Mouse (Mus musculus) liver, embryonic 15.5 days (tissue): ENCODE results near the gene Cactin. TPM values are rescaled to one million over a fixed set of nuclear protein-coding genes. Genes with fewer than 3 reads are reported as not detected.

Experiments
- ATAC-seq: fragments of 200-750 bp; cut with Nextera tagmentation; 2 replicates; pipeline ENCODE4 v1.8.0; 2017; ENCODE audit warnings: moderate number of reproducible peaks, mild to moderate bottlenecking, moderate library complexity; ENCODE audit not compliant: insufficient read depth
- H3K27ac ChIP-seq: fragments of 300-500 bp; sonication (generic); replicated peaks from 2 replicates; pipeline ENCODE4 v1.5.1; 2015; ENCODE audit warnings: mild to moderate bottlenecking, inconsistent platforms
- H3K27me3 ChIP-seq: fragments of 300-500 bp; sonication (generic); 2 replicates; pipeline ENCODE4 v1.6.1; 2015; ENCODE audit warnings: mild to moderate bottlenecking, inconsistent platforms
- H3K36me3 ChIP-seq: fragments of 300-500 bp; sonication (generic); replicated peaks from 2 replicates; pipeline ENCODE4 v1.6.1; 2015; ENCODE audit warnings: moderate library complexity, mild to moderate bottlenecking, inconsistent platforms
- H3K4me1 ChIP-seq: fragments of 300-500 bp; sonication (generic); replicated peaks from 2 replicates; pipeline ENCODE4 v1.6.1; 2015; ENCODE audit warnings: inconsistent platforms
- H3K4me2 ChIP-seq: fragments of 300-500 bp; sonication (generic); 2 replicates; pipeline ENCODE4 v1.6.1; 2015; ENCODE audit warnings: moderate library complexity, mild to moderate bottlenecking, inconsistent platforms
- H3K4me3 ChIP-seq: fragments of 300-500 bp; sonication (generic); replicated peaks from 2 replicates; pipeline ENCODE4 v1.5.1; 2015; ENCODE audit warnings: mild to moderate bottlenecking, inconsistent platforms
- H3K9ac ChIP-seq: fragments of 300-500 bp; sonication (generic); 2 replicates; pipeline ENCODE4 v1.6.1; 2015; ENCODE audit warnings: moderate library complexity, mild to moderate bottlenecking, inconsistent platforms
- H3K9me3 ChIP-seq: fragments of 300-500 bp; sonication (generic); replicated peaks from 2 replicates; pipeline ENCODE4 v1.6.1; 2016; ENCODE audit warnings: inconsistent platforms
- WGBS: fragments of 180-500 bp; shearing (Covaris S2); methylation state at CpG from one replicate; pipeline ENCODE4 v1.1.7; 2015; ENCODE audit warnings: mixed read lengths; ENCODE audit not compliant: insufficient replicate concordance; 5-methylcytosine and 5-hydroxymethylcytosine counted together
- polyA plus RNA-seq: library from polyadenylated mRNA; unstranded; fragments of >200 nt; fragmentation: Nextera tagmentation; extraction: Ambion mirVana; gene quantifications from 2 replicates; pipeline ENCODE4 v1.2.1, GENCODE M21; 2015

The Cactin gene
- polyA plus RNA-seq, 1 experiment from 2014 or later, result 24.3 TPM

DNA sequence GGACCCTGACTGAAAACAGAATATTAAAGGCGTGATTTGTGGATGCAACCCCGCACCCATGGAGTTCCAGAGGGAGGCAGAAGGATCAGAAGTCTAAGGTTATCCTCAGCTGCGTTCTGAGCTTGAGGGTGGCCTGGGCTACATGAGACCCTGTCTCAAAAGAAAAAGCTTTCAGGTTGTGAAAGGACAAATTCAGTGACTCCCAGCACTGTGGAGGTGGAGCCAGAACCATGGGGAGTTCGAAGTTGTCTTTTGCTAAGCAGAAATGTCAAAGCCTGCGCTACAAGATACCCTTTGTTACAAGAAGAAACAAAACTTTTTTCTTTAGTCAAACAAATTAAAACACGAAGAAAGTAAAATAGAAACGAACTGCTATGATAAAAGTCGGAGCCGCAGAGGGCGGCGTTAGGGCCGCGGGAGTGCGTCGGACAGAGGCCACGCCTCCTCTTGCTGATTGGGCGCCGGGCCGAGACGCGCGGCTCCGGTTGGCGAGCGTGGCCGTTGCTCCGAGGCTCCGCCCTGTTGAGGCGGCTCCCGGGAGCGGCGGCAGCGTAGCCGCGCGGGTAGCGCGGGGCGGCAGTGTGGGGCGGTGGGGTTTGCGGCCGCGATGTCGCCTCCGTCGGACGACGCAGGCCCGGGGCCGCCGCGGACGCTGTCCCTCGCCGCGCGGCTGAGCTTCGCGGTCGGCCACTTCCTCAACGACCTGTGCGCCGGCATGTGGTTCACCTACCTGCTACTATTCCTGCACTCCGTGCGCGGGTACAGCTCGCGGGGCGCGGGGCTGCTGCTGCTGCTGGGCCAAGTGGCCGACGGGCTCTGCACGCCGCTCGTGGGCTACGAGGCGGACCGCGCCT is 36.3 kb downstream of the Cactin start, which contains the start of gene Mfsd12:
TSS of gene Mfsd12 (plus strand) at position 501 of the 854 bp plus-strand sequence.
- 1% methylated on average over 75 of the region's 79 CpGs for WGBS
- no peaks in the 10 kb centered on the region for H3K27me3 ChIP-seq
- H3K9ac ChIP-seq, result peak within 1 kb of the TSS; percentile 100
- ATAC-seq, result peak; percentile 85
- no peaks in the 10 kb centered on the region for H3K9me3 ChIP-seq
- H3K4me3 ChIP-seq, result peak within 1 kb of the TSS; percentile 97
- H3K27ac ChIP-seq, result peak within 1 kb of the TSS; percentile 96
- H3K36me3 ChIP-seq, result peaks cover 29% of the 10 kb centered on the region
- peaks cover 84% of the 10 kb centered on the region for H3K4me1 ChIP-seq
- H3K4me2 ChIP-seq, result peak within 1 kb of the TSS; percentile 97

GRCm38 (mm10) chr10:81358209-81358608 is 37.3 kb downstream of the Cactin start:
- H3K4me1 ChIP-seq, result peaks cover 86% of the 10 kb centered on the region
- peak overlapping the region; percentile 97 for H3K4me3 ChIP-seq
- peak overlapping the region; percentile 100 for H3K9ac ChIP-seq
- peak overlapping the region; percentile 97 for H3K4me2 ChIP-seq
- WGBS, result 20% methylated on average over 4 of the region's 4 CpGs
- H3K27me3 ChIP-seq, result no peaks in the 10 kb centered on the region
- ATAC-seq, result no peak
- H3K27ac ChIP-seq, result peak overlapping the region; percentile 96
- H3K9me3 ChIP-seq, result no peaks in the 10 kb centered on the region
- H3K36me3 ChIP-seq, result peaks cover 37% of the 10 kb centered on the region

DNA sequence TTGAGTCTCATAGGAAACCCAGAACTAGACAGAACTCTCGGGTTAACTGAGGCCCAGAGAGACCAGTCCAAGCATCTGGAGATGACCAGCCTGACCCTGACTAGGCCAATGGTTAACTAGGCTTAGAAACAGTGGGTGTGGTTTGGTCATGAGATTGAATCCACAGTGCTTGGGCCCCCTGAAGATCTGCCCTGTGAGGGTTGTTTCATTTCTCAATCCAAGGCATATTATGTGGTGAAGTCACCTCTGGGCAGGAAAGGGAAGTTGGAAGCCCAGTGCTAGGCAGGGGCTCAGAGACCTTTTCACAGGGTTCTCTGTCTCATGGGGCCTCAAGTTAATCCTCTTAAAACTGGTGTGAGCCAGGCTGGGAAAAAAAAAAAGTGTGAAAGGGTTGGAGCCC is 37.9 kb downstream of the Cactin start:
- Histone ChIP-seq H3K36me3 (peaks cover 44% of the 10 kb centered on the region), H3K27me3 (no peaks in the 10 kb centered on the region), H3K27ac (peak overlapping the region; percentile 96), H3K9ac (peak overlapping the region; percentile 100), H3K4me2 (peak overlapping the region; percentile 97), H3K9me3 (no peaks in the 10 kb centered on the region), H3K4me3 (peak overlapping the region; percentile 97), H3K4me1 (peaks cover 92% of the 10 kb centered on the region)
- 37% methylated on average over 1 of the region's 1 CpGs for WGBS
- ATAC-seq, result no peak

DNA sequence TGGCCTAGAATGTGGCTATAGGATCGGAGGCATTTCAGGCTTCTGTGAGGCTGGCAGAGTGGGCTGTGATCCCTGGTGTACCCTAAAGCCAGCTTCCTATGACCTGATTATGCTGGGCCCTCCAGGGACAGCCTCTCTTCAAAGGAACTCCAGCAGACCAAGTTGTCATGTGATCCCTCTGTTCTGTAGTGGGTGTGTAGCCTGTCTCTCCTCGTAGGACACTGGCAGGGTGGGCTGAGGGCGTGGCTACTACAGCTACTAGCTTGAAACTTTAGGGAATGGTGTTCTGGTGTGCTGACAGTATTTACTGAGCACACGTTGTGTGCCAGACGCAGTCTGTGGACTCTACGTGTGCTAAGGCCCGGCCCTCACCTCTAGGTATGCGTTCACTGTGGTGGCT is 39.8 kb downstream of the Cactin start:
- H3K4me1 ChIP-seq, result peaks cover 96% of the 10 kb centered on the region
- H3K4me3 ChIP-seq, result no peak overlapping the region
- no peaks in the 10 kb centered on the region for H3K9me3 ChIP-seq
- no peak for ATAC-seq
- H3K36me3 ChIP-seq, result peaks cover 55% of the 10 kb centered on the region
- WGBS, result 67% methylated on average over 8 of the region's 8 CpGs
- H3K27me3 ChIP-seq, result no peaks in the 10 kb centered on the region
- peak overlapping the region; percentile 97 for H3K4me2 ChIP-seq
- peak overlapping the region; percentile 96 for H3K27ac ChIP-seq
- H3K9ac ChIP-seq, result peak overlapping the region; percentile 58

- peak; percentile 85 for ATAC-seq
- Histone ChIP-seq H3K27ac (peak overlapping the region; percentile 96), H3K4me3 (peak overlapping the region; percentile 4), H3K9ac (peak overlapping the region; percentile 58), H3K27me3 (no peaks in the 10 kb centered on the region), H3K9me3 (no peaks in the 10 kb centered on the region), H3K4me1 (peaks cover 99% of the 10 kb centered on the region), H3K36me3 (peaks cover 70% of the 10 kb centered on the region), H3K4me2 (peak overlapping the region; percentile 97)
- 18% methylated on average over 12 of the region's 12 CpGs for WGBS
Measured at GRCm38 (mm10) chr10:81362336-81362949, 41.5 kb downstream of the Cactin start.

DNA sequence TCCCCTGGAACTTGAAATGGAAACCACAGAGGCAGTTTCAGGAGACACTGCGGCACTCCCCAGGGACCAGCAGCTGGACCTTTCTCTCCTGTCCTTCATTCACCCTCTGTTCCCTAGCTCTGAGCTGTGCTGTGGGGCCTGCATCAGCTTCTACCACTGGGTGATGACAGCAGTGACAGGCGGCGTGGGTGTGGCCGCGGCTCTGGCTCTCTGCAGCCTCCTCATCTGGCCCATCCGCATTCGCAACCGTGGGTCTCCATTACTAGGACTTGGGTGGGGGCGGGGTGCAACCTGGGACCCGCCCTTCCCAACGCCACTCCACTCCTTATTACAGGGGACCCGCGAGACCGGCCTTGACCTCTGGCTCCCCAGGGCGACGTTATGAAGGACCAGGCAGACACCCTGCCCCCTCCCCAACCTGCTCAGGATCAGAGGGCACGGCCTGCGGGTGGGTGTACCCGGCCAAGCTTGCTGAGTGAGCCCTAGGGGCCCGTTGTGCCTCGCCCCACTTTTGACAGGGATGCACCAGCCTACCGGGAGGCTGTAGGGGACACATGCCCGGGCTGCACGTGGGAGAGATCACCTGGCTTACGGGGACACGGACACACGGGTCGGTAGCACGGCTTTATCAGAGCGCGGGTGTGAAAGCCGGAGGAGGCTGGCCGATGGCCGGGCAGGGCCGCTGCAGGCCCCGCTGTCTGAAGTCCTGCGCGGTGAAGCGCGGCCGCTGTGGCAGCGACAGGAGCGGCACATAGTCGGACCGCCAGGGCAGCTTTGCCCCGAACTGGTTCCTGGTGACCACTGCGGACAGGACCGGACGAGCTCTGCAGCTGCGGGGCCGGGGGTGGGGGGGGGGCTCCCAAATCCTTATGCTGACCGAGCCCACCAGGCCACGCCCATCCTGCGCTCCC is 42.8 kb downstream of the Cactin start:
- H3K4me1 ChIP-seq, result peaks cover 99% of the 10 kb centered on the region
- ATAC-seq, result no peak
- 65% methylated on average over 54 of the region's 54 CpGs for WGBS
- no peaks in the 10 kb centered on the region for H3K27me3 ChIP-seq
- peak overlapping the region; percentile 97 for H3K4me2 ChIP-seq
- H3K9me3 ChIP-seq, result no peaks in the 10 kb centered on the region
- H3K27ac ChIP-seq, result peak overlapping the region; percentile 96
- peak overlapping the region; percentile 58 for H3K9ac ChIP-seq
- H3K36me3 ChIP-seq, result peaks cover 83% of the 10 kb centered on the region
- peak overlapping the region; percentile 9 for H3K4me3 ChIP-seq

GRCm38 (mm10) chr10:81364666-81365065 is 43.8 kb downstream of the Cactin start:
- no peak overlapping the region for H3K4me3 ChIP-seq
- no peak overlapping the region for H3K9ac ChIP-seq
- H3K27me3 ChIP-seq, result no peaks in the 10 kb centered on the region
- peaks cover 89% of the 10 kb centered on the region for H3K36me3 ChIP-seq
- H3K4me2 ChIP-seq, result peak overlapping the region; percentile 97
- peaks cover 89% of the 10 kb centered on the region for H3K4me1 ChIP-seq
- ATAC-seq, result no peak
- peak overlapping the region; percentile 96 for H3K27ac ChIP-seq
- H3K9me3 ChIP-seq, result no peaks in the 10 kb centered on the region
- 61% methylated on average over 28 of the region's 28 CpGs for WGBS

DNA sequence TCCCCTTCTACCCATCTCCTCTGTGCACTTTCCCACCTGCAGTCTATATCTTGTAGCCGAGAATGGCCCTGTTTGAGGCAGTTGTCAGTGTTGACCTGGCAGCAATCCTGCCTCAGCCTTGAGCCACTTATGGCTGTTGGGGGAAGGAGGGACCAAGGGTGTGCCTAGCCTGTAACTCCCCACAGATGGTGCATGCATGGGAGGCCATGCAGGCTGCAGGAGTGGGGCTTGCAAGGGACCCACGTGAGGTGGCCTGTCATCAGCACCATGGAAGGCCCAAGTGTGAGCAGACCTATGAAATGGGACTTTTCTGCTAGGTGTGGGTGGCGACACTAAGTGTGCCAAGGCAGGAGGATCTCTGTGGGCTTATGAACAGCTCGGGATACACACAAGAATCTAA is 44.2 kb downstream of the Cactin start:
- Histone ChIP-seq H3K36me3 (peaks cover 89% of the 10 kb centered on the region), H3K27ac (peak overlapping the region; percentile 96), H3K27me3 (no peaks in the 10 kb centered on the region), H3K4me1 (peaks cover 85% of the 10 kb centered on the region), H3K4me2 (peak overlapping the region; percentile 97; the same call in 1 of the 2 replicates), H3K9ac (no peak overlapping the region), H3K4me3 (no peak overlapping the region), H3K9me3 (no peaks in the 10 kb centered on the region)
- ATAC-seq, result no peak
- WGBS, result 52% methylated on average over 4 of the region's 4 CpGs

- peak within 1 kb of the TSS; percentile 97 for H3K4me2 ChIP-seq
- H3K27me3 ChIP-seq, result no peaks in the 10 kb centered on the region
- no peak within 1 kb of the TSS for H3K4me3 ChIP-seq
- ATAC-seq, result no peak
- no peaks in the 10 kb centered on the region for H3K9me3 ChIP-seq
- peaks cover 77% of the 10 kb centered on the region for H3K4me1 ChIP-seq
- H3K9ac ChIP-seq, result no peak within 1 kb of the TSS
- peaks cover 89% of the 10 kb centered on the region for H3K36me3 ChIP-seq
- H3K27ac ChIP-seq, result peak within 1 kb of the TSS; percentile 96
- WGBS, result 26% methylated on average over 12 of the region's 12 CpGs
Measured at GRCm38 (mm10) chr10:81365672-81366476, 45.0 kb downstream of the Cactin start, which contains the start of gene 4930404N11Rik. TSS of gene 4930404N11Rik (minus strand) at chr10:81365816.
